Mouse (Mus musculus): ENCODE measurements around the gene Mrpl51.
"Not testable (repeated sequence)": the region's sequence is repeated elsewhere in the genome, so short reads cannot be mapped to it uniquely, and the experiment has no call there.

Gene Mrpl51

GRCm38 (mm10) chr6:125160854-125161760 is 30.5 kb upstream of the Mrpl51 start:
- peak; percentile 52 for DNase-seq

GRCm38 (mm10) chr6:125161971-125162370 is 29.6 kb upstream of the Mrpl51 start:
- peak; percentile 73 for DNase-seq

- not testable (repeated sequence) for DNase-seq
Observed at GRCm38 (mm10) chr6:125162615-125163305, 28.8 kb upstream of the Mrpl51 start.

- DNase-seq = no peak
Observed at GRCm38 (mm10) chr6:125163801-125164657, 27.6 kb upstream of the Mrpl51 start.

- DNase-seq = peak; percentile 49
Observed at GRCm38 (mm10) chr6:125164672-125165327, 26.8 kb upstream of the Mrpl51 start.

- DNase-seq = peak; percentile 94
Observed at GRCm38 (mm10) chr6:125165328-125165891, 26.2 kb upstream of the Mrpl51 start.

- DNase-seq = no peak
Observed at GRCm38 (mm10) chr6:125166051-125166751, 25.4 kb upstream of the Mrpl51 start, which contains the start of gene Gapdh. Gapdh (minus strand) TSS chr6:125166467.

GRCm38 (mm10) chr6:125166861-125167650 is 24.5 kb upstream of the Mrpl51 start:
- no peak for DNase-seq

GRCm38 (mm10) chr6:125168086-125168485 is 23.5 kb upstream of the Mrpl51 start:
- no peak for DNase-seq

- no peak for DNase-seq
Observed at GRCm38 (mm10) chr6:125170194-125170593, 21.4 kb upstream of the Mrpl51 start.

- DNase-seq = no peak
Observed at GRCm38 (mm10) chr6:125172474-125172873, 19.1 kb upstream of the Mrpl51 start.

GRCm38 (mm10) chr6:125173256-125173655 is 18.3 kb upstream of the Mrpl51 start:
- DNase-seq = no peak

- DNase-seq = no peak
Observed at GRCm38 (mm10) chr6:125175469-125175868, 16.1 kb upstream of the Mrpl51 start.

GRCm38 (mm10) chr6:125179601-125180000 is 12.0 kb upstream of the Mrpl51 start:
- no peak for DNase-seq

- no peak for DNase-seq
Observed at GRCm38 (mm10) chr6:125182133-125182532, 9.5 kb upstream of the Mrpl51 start.

GRCm38 (mm10) chr6:125186203-125186602 is 5.4 kb upstream of the Mrpl51 start:
- no peak for DNase-seq

GRCm38 (mm10) chr6:125190816-125191215 is 785 bp upstream of the Mrpl51 start:
- DNase-seq = no peak

- DNase-seq = peak; percentile 88
Observed at GRCm38 (mm10) chr6:125192016-125192714, 564 bp downstream of the Mrpl51 start.

GRCm38 (mm10) chr6:125192841-125193240 is 1.2 kb downstream of the Mrpl51 start:
- DNase-seq = no peak

- no peak for DNase-seq
Observed at GRCm38 (mm10) chr6:125193390-125193789, 1.8 kb downstream of the Mrpl51 start.
